Mouse (Mus musculus): Measurements from ENCODE around the gene Olfr1259. TPM values are rescaled to one million over a fixed set of nuclear protein-coding genes. Genes with fewer than 3 reads are reported as not detected.
"Not testable (repeated sequence)": the region's sequence is repeated elsewhere in the genome, so short reads cannot be mapped to it uniquely, and the experiment has no call there.

The Olfr1259 gene
- polyA plus RNA-seq (2014; fragmentation: Nextera tagmentation; extraction: Ambion mirVana) = not detected in 2 replicates

GRCm38 (mm10) chr2:89948564-89948963 is at the start of gene Olfr1259:
TSS of gene Olfr1259 (minus strand) at chr2:89948664.
- no peaks in the 10 kb centered on the region for H3K27me3 ChIP-seq (ENCODE audit: control insufficient read depth, insufficient read depth, low read length)
- no peak for DNase-seq (ENCODE audit: low spot score)
- no peaks in the 10 kb centered on the region for H3K36me3 ChIP-seq (replicated peaks; ENCODE audit: control insufficient read depth, insufficient read depth)
- ATAC-seq (ENCODE audit: low FRiP score) = no peak
- 93% methylated on average over 5 of the region's 5 CpGs for WGBS
- H3K4me2 ChIP-seq (replicated peaks) = no peak within 1 kb of the TSS
- no peak within 1 kb of the TSS for H3K27ac ChIP-seq
- H3K9ac ChIP-seq = no peak within 1 kb of the TSS
- H3K4me3 ChIP-seq (replicated peaks; ENCODE audit: low read length) = no peak within 1 kb of the TSS
- H3K9me3 ChIP-seq (ENCODE audit: control insufficient read depth, low read length) = no peaks in the 10 kb centered on the region
- H3K4me1 ChIP-seq (replicated peaks; ENCODE audit: control insufficient read depth, insufficient read depth, low read length) = no peaks in the 10 kb centered on the region

- no peaks in the 10 kb centered on the region for H3K4me1 ChIP-seq (replicated peaks; ENCODE audit: control insufficient read depth, insufficient read depth, low read length)
- H3K4me3 ChIP-seq (replicated peaks; ENCODE audit: low read length) = no peak within 1 kb of the TSS
- H3K4me2 ChIP-seq (replicated peaks) = no peak within 1 kb of the TSS
- H3K27ac ChIP-seq = no peak within 1 kb of the TSS
- ATAC-seq (ENCODE audit: low FRiP score) = no peak
- H3K9ac ChIP-seq = no peak within 1 kb of the TSS
- H3K27me3 ChIP-seq (ENCODE audit: control insufficient read depth, insufficient read depth, low read length) = no peaks in the 10 kb centered on the region
- no peaks in the 10 kb centered on the region for H3K36me3 ChIP-seq (replicated peaks; ENCODE audit: control insufficient read depth, insufficient read depth)
- DNase-seq (ENCODE audit: low spot score) = no peak
- no peaks in the 10 kb centered on the region for H3K9me3 ChIP-seq (ENCODE audit: control insufficient read depth, low read length)
Observed at GRCm38 (mm10) chr2:89990921-89991320, 42.5 kb upstream of the Olfr1259 start, which contains the start of gene Olfr1261. TSS of gene Olfr1261 (plus strand) at chr2:89991221.

GRCm38 (mm10) chr2:89977709-89978108 is 29.2 kb upstream of the Olfr1259 start:
- ATAC-seq (ENCODE audit: low FRiP score) = no peak
- Histone ChIP-seq H3K27me3 (ENCODE audit: control insufficient read depth, insufficient read depth, low read length) (no peaks in the 10 kb centered on the region), H3K4me3 (replicated peaks; ENCODE audit: low read length) (no peak overlapping the region), H3K4me2 (replicated peaks) (no peak overlapping the region), H3K27ac (no peak overlapping the region), H3K9me3 (ENCODE audit: control insufficient read depth, low read length) (no peaks in the 10 kb centered on the region), H3K36me3 (replicated peaks; ENCODE audit: control insufficient read depth, insufficient read depth) (no peaks in the 10 kb centered on the region), H3K4me1 (replicated peaks; ENCODE audit: control insufficient read depth, insufficient read depth, low read length) (no peaks in the 10 kb centered on the region), H3K9ac (no peak overlapping the region)
- no peak for DNase-seq (ENCODE audit: low spot score)
- WGBS = 90% methylated on average over 2 of the region's 2 CpGs

GRCm38 (mm10) chr2:89974184-89974583 is 25.7 kb upstream of the Olfr1259 start, which contains the start of gene Olfr1260:
TSS of gene Olfr1260 (plus strand) at chr2:89974340.
- DNase-seq (ENCODE audit: low spot score) = no peak
- ATAC-seq (ENCODE audit: low FRiP score) = no peak
- no peak within 1 kb of the TSS for H3K4me3 ChIP-seq (replicated peaks; ENCODE audit: low read length)
- no peaks in the 10 kb centered on the region for H3K9me3 ChIP-seq (ENCODE audit: control insufficient read depth, low read length)
- H3K9ac ChIP-seq = no peak within 1 kb of the TSS
- WGBS = 60% methylated on average over 2 of the region's 2 CpGs
- no peaks in the 10 kb centered on the region for H3K4me1 ChIP-seq (replicated peaks; ENCODE audit: control insufficient read depth, insufficient read depth, low read length)
- no peaks in the 10 kb centered on the region for H3K27me3 ChIP-seq (ENCODE audit: control insufficient read depth, insufficient read depth, low read length)
- no peak within 1 kb of the TSS for H3K4me2 ChIP-seq (replicated peaks)
- no peak within 1 kb of the TSS for H3K27ac ChIP-seq
- H3K36me3 ChIP-seq (replicated peaks; ENCODE audit: control insufficient read depth, insufficient read depth) = no peaks in the 10 kb centered on the region

- H3K4me3 ChIP-seq (replicated peaks; ENCODE audit: low read length) = no peak within 1 kb of the TSS
- ATAC-seq (ENCODE audit: low FRiP score) (no peak), DNase-seq (ENCODE audit: low spot score) (no peak)
Observed at GRCm38 (mm10) chr2:89927009-89927408, 21.5 kb downstream of the Olfr1259 start, which contains the start of gene Olfr1258. TSS of gene Olfr1258 (plus strand) at chr2:89927309.

GRCm38 (mm10) chr2:89912616-89913015 is 35.8 kb downstream of the Olfr1259 start:
- H3K9me3 ChIP-seq (ENCODE audit: control insufficient read depth, low read length); H3K4me1 ChIP-seq (replicated peaks; ENCODE audit: control insufficient read depth, insufficient read depth, low read length); DNase-seq (ENCODE audit: low spot score); H3K27ac ChIP-seq; ATAC-seq (ENCODE audit: low FRiP score); H3K27me3 ChIP-seq (ENCODE audit: control insufficient read depth, insufficient read depth, low read length); H3K4me3 ChIP-seq (replicated peaks; ENCODE audit: low read length); H3K4me2 ChIP-seq (replicated peaks); H3K9ac ChIP-seq; H3K36me3 ChIP-seq (replicated peaks; ENCODE audit: control insufficient read depth, insufficient read depth): not testable (repeated sequence)
- WGBS = 92% methylated on average over 9 of the region's 9 CpGs

More at GRCm38 (mm10) chr2:89927009-89927408, 21.5 kb downstream of the Olfr1259 start, which contains the start of gene Olfr1258:
- H3K9me3 ChIP-seq (ENCODE audit: control insufficient read depth, low read length) = no peaks in the 10 kb centered on the region
- no peak within 1 kb of the TSS for H3K27ac ChIP-seq
- H3K36me3 ChIP-seq (replicated peaks; ENCODE audit: control insufficient read depth, insufficient read depth) = no peaks in the 10 kb centered on the region
- H3K4me1 ChIP-seq (replicated peaks; ENCODE audit: control insufficient read depth, insufficient read depth, low read length) = no peaks in the 10 kb centered on the region
- H3K4me2 ChIP-seq (replicated peaks) = no peak within 1 kb of the TSS
- H3K9ac ChIP-seq = no peak within 1 kb of the TSS
- H3K27me3 ChIP-seq (ENCODE audit: control insufficient read depth, insufficient read depth, low read length) = no peaks in the 10 kb centered on the region

Other genes starting within 250 kb of the Olfr1259 start
- not detected in 2 replicates for gene Olfr1252, start 223.7 kb downstream of the Olfr1259 start, polyA plus RNA-seq (2014; fragmentation: Nextera tagmentation; extraction: Ambion mirVana)
- gene Olfr1253, start 191.6 kb downstream of the Olfr1259 start, polyA plus RNA-seq (2014; fragmentation: Nextera tagmentation; extraction: Ambion mirVana) = not detected in 2 replicates
- gene Olfr1254, start 155.0 kb downstream of the Olfr1259 start, polyA plus RNA-seq (2014; fragmentation: Nextera tagmentation; extraction: Ambion mirVana) = not detected in 2 replicates
- gene Olfr1255, start 136.6 kb downstream of the Olfr1259 start, polyA plus RNA-seq (2014; fragmentation: Nextera tagmentation; extraction: Ambion mirVana) = not detected in 2 replicates
- not detected in 2 replicates for gene Olfr1256, start 107.1 kb downstream of the Olfr1259 start, polyA plus RNA-seq (2014; fragmentation: Nextera tagmentation; extraction: Ambion mirVana)
- 0.21 and 0.23 TPM in 2 replicates for gene Olfr48, start 100.5 kb downstream of the Olfr1259 start, polyA plus RNA-seq (2014; fragmentation: Nextera tagmentation; extraction: Ambion mirVana)
- not detected in 2 replicates for gene Olfr1257, start 70.2 kb downstream of the Olfr1259 start, polyA plus RNA-seq (2014; fragmentation: Nextera tagmentation; extraction: Ambion mirVana)
- gene Olfr1258, start 21.4 kb downstream of the Olfr1259 start, polyA plus RNA-seq (2014; fragmentation: Nextera tagmentation; extraction: Ambion mirVana) = not detected in 2 replicates
- gene Olfr1260, start 25.7 kb upstream of the Olfr1259 start, polyA plus RNA-seq (2014; fragmentation: Nextera tagmentation; extraction: Ambion mirVana) = not detected in 2 replicates
- not detected in 2 replicates for gene Olfr1261, start 42.6 kb upstream of the Olfr1259 start, polyA plus RNA-seq (2014; fragmentation: Nextera tagmentation; extraction: Ambion mirVana)
- gene Olfr1262, start 51.5 kb upstream of the Olfr1259 start, polyA plus RNA-seq (2014; fragmentation: Nextera tagmentation; extraction: Ambion mirVana) = not detected in 2 replicates
- gene Olfr1263, start 63.5 kb upstream of the Olfr1259 start, polyA plus RNA-seq (2014; fragmentation: Nextera tagmentation; extraction: Ambion mirVana) = not detected in 2 replicates
- not detected in 2 replicates for gene Olfr1264, start 76.9 kb upstream of the Olfr1259 start, polyA plus RNA-seq (2014; fragmentation: Nextera tagmentation; extraction: Ambion mirVana)
- not detected in 2 replicates for gene Olfr1265, start 86.7 kb upstream of the Olfr1259 start, polyA plus RNA-seq (2014; fragmentation: Nextera tagmentation; extraction: Ambion mirVana)
- not detected in 2 replicates for gene Olfr140, start 114.9 kb upstream of the Olfr1259 start, polyA plus RNA-seq (2014; fragmentation: Nextera tagmentation; extraction: Ambion mirVana)
- not detected in 2 replicates for gene Olfr1269, start 172.7 kb upstream of the Olfr1259 start, polyA plus RNA-seq (2014; fragmentation: Nextera tagmentation; extraction: Ambion mirVana)
- not detected in 2 replicates for gene Olfr32, start 193.6 kb upstream of the Olfr1259 start, polyA plus RNA-seq (2014; fragmentation: Nextera tagmentation; extraction: Ambion mirVana)
- not detected in 2 replicates for gene Olfr1270, start 204.4 kb upstream of the Olfr1259 start, polyA plus RNA-seq (2014; fragmentation: Nextera tagmentation; extraction: Ambion mirVana)